Mouse (Mus musculus): ENCODE measurements around the gene Nat14.

Gene Nat14

GRCm38 (mm10) chr7:4947855-4948254, 26.0 kb downstream of the Nat14 start:
- no peak for DNase-seq (ENCODE audit: low read depth, low spot score)

GRCm38 (mm10) chr7:4948386-4948785, 26.6 kb downstream of the Nat14 start:
- no peak for DNase-seq (ENCODE audit: low read depth, low spot score)

GRCm38 (mm10) chr7:4950561-4951342, 28.9 kb downstream of the Nat14 start:
- peak; percentile 55 for DNase-seq (ENCODE audit: low read depth, low spot score)

- no peak for DNase-seq (ENCODE audit: low read depth, low spot score)
These were observed 32.1 kb downstream of the Nat14 start for GRCm38 (mm10) chr7:4953815-4954445.

GRCm38 (mm10) chr7:4957361-4957760, 35.5 kb downstream of the Nat14 start:
- no peak for DNase-seq (ENCODE audit: low read depth, low spot score)

- peak; percentile 23 for DNase-seq (ENCODE audit: low read depth, low spot score)
These were observed 41.7 kb downstream of the Nat14 start for GRCm38 (mm10) chr7:4963527-4963926.

- peak; percentile 93 for DNase-seq (ENCODE audit: low read depth, low spot score)
These were observed 42.4 kb downstream of the Nat14 start, which contains the start of gene Sbk2 for GRCm38 (mm10) chr7:4964272-4964671. Gene Sbk2 (minus strand): TSS chr7:4964406.

- no peak for DNase-seq (ENCODE audit: low read depth, low spot score)
These were observed 43.2 kb downstream of the Nat14 start for GRCm38 (mm10) chr7:4964988-4965387.

GRCm38 (mm10) chr7:4971068-4971467, 49.2 kb downstream of the Nat14 start, which contains the start of gene Sbk3:
Gene Sbk3 (minus strand): TSS chr7:4971168.
- no peak for DNase-seq (ENCODE audit: low read depth, low spot score)

- no peak for DNase-seq (ENCODE audit: low read depth, low spot score)
These were observed 49.9 kb downstream of the Nat14 start for GRCm38 (mm10) chr7:4971710-4972109.

GRCm38 (mm10) chr7:4972321-4973047, 50.7 kb downstream of the Nat14 start:
- DNase-seq (ENCODE audit: low read depth, low spot score), result no peak

Measured in ZHBTc4 (cell line).